Mouse (Mus musculus): Measurements from ENCODE around the gene Fam20b.

DNA sequence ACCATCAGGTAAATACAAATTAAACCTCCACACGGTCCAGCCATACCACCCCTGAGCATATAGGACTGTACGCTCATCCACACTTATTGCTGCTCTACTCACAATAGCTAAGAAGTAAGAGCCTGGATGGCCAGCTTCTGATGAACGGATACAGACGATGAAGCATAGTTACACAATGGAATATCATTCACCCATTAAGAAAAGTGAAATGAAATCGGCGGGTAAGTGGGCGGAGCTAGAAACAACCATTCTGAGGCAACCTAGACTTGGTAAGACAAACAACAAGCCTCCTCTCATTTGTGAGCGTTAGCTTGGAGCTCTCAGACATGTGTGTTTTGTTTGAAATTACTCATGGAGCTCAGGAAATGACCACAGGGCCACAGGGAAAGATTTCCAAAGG is 53.1 kb downstream of the Fam20b start:
- TF ChIP-seq CTCF (IDR thresholded peaks at IDR 0.05; ENCODE audit: insufficient read depth, low read depth, low read length) (no peak), POLR2A (IDR thresholded peaks at IDR 0.05; ENCODE audit: insufficient read depth, low read depth, low read length) (no peak)

Data from olfactory bulb, adult 2 months (tissue).